Mouse (Mus musculus): ENCODE measurements around the gene Edn2. TPM values are rescaled to one million over a fixed set of nuclear protein-coding genes. Genes with fewer than 3 reads are reported as not detected.
A peak's percentile ranks its signal among the peaks of the same experiment; 100 is the strongest.

The Edn2 gene
- polyA plus RNA-seq, 1 experiment from 2014 or later = not detected

- Histone ChIP-seq H3K4me3 (no peak overlapping the region), H3K36me3 (replicated peaks) (no peaks in the 10 kb centered on the region), H3K4me1 (no peaks in the 10 kb centered on the region), H3K27me3 (ENCODE audit: poor library complexity, severe bottlenecking) (no peaks in the 10 kb centered on the region), H3K9me3 (no peaks in the 10 kb centered on the region), H3K27ac (no peak overlapping the region)
- no peak for DNase-seq (ENCODE audit: extremely low spot score, low spot score)
- WGBS = 81% methylated on average over 1 of the region's 1 CpGs
These were observed 19.2 kb upstream of the Edn2 start for GRCm38 (mm10) chr4:120141810-120142209.

GRCm38 (mm10) chr4:120142905-120143304 lies 18.1 kb upstream of the Edn2 start:
- WGBS = 84% methylated on average over 9 of the region's 9 CpGs
- H3K4me3 ChIP-seq = no peak overlapping the region
- peaks cover 8% of the 10 kb centered on the region for H3K27me3 ChIP-seq (ENCODE audit: poor library complexity, severe bottlenecking)
- H3K9me3 ChIP-seq = no peaks in the 10 kb centered on the region
- H3K4me1 ChIP-seq = no peaks in the 10 kb centered on the region
- no peaks in the 10 kb centered on the region for H3K36me3 ChIP-seq (replicated peaks)
- no peak for DNase-seq (ENCODE audit: extremely low spot score, low spot score)
- H3K27ac ChIP-seq = no peak overlapping the region

- no peaks in the 10 kb centered on the region for H3K36me3 ChIP-seq (replicated peaks)
- peaks cover 22% of the 10 kb centered on the region for H3K27me3 ChIP-seq (ENCODE audit: poor library complexity, severe bottlenecking)
- 93% methylated on average over 5 of the region's 5 CpGs for WGBS
- no peaks in the 10 kb centered on the region for H3K9me3 ChIP-seq
- no peak for DNase-seq (ENCODE audit: extremely low spot score, low spot score)
- no peak overlapping the region for H3K4me3 ChIP-seq
- H3K27ac ChIP-seq = no peak overlapping the region
- H3K4me1 ChIP-seq = peaks cover 13% of the 10 kb centered on the region
These were observed 16.7 kb upstream of the Edn2 start for GRCm38 (mm10) chr4:120144343-120144742.

GRCm38 (mm10) chr4:120145931-120146330 lies 15.1 kb upstream of the Edn2 start:
- Histone ChIP-seq H3K4me1 (peaks cover 18% of the 10 kb centered on the region), H3K36me3 (replicated peaks) (no peaks in the 10 kb centered on the region), H3K27me3 (ENCODE audit: poor library complexity, severe bottlenecking) (peaks cover 38% of the 10 kb centered on the region), H3K4me3 (no peak overlapping the region), H3K27ac (no peak overlapping the region), H3K9me3 (no peaks in the 10 kb centered on the region)
- 83% methylated on average over 8 of the region's 8 CpGs for WGBS
- no peak for DNase-seq (ENCODE audit: extremely low spot score, low spot score)

- H3K27ac ChIP-seq = peak overlapping the region; percentile 88
- H3K4me3 ChIP-seq = peak overlapping the region; percentile 43
- no peaks in the 10 kb centered on the region for H3K9me3 ChIP-seq
- no peaks in the 10 kb centered on the region for H3K36me3 ChIP-seq (replicated peaks)
- peaks cover 40% of the 10 kb centered on the region for H3K27me3 ChIP-seq (ENCODE audit: poor library complexity, severe bottlenecking)
- peak; percentile 83 for DNase-seq (ENCODE audit: extremely low spot score, low spot score)
- 6% methylated on average over 41 of the region's 45 CpGs for WGBS
- H3K4me1 ChIP-seq = peaks cover 18% of the 10 kb centered on the region
These were observed 12.5 kb upstream of the Edn2 start for GRCm38 (mm10) chr4:120148291-120149141.

- H3K4me3 ChIP-seq = peak overlapping the region; percentile 43
- peak overlapping the region; percentile 88 for H3K27ac ChIP-seq
- no peaks in the 10 kb centered on the region for H3K36me3 ChIP-seq (replicated peaks)
- H3K4me1 ChIP-seq = peaks cover 18% of the 10 kb centered on the region
- peak; percentile 44 for DNase-seq (ENCODE audit: extremely low spot score, low spot score)
- no peaks in the 10 kb centered on the region for H3K9me3 ChIP-seq
- WGBS = 26% methylated on average over 3 of the region's 3 CpGs
- peaks cover 40% of the 10 kb centered on the region for H3K27me3 ChIP-seq (ENCODE audit: poor library complexity, severe bottlenecking)
These were observed 11.9 kb upstream of the Edn2 start for GRCm38 (mm10) chr4:120149142-120149524.

- Histone ChIP-seq H3K4me1 (peaks cover 18% of the 10 kb centered on the region), H3K4me3 (no peak overlapping the region), H3K27me3 (ENCODE audit: poor library complexity, severe bottlenecking) (peaks cover 40% of the 10 kb centered on the region), H3K27ac (0 out of 2 replicates have a peak overlapping the region, but pooled peaks have one; percentile 51), H3K9me3 (no peaks in the 10 kb centered on the region), H3K36me3 (replicated peaks) (no peaks in the 10 kb centered on the region)
- whole genome bisulfite sequencing = 70% methylated on average over 6 of the region's 6 CpGs
- no peak for DNase-seq (ENCODE audit: extremely low spot score, low spot score)
These were observed 10.6 kb upstream of the Edn2 start for GRCm38 (mm10) chr4:120150345-120150920.

- H3K36me3 ChIP-seq (replicated peaks) = no peaks in the 10 kb centered on the region
- peaks cover 40% of the 10 kb centered on the region for H3K27me3 ChIP-seq (ENCODE audit: poor library complexity, severe bottlenecking)
- 86% methylated on average over 6 of the region's 6 CpGs for WGBS
- no peaks in the 10 kb centered on the region for H3K9me3 ChIP-seq
- no peak overlapping the region for H3K4me3 ChIP-seq
- no peak overlapping the region for H3K27ac ChIP-seq
- H3K4me1 ChIP-seq = peaks cover 18% of the 10 kb centered on the region
- no peak for DNase-seq (ENCODE audit: extremely low spot score, low spot score)
These were observed 9.1 kb upstream of the Edn2 start for GRCm38 (mm10) chr4:120151906-120152305.

- H3K4me3 ChIP-seq = no peak overlapping the region
These were observed 8.4 kb upstream of the Edn2 start for GRCm38 (mm10) chr4:120152648-120153047.

GRCm38 (mm10) chr4:120153736-120154135 lies 7.3 kb upstream of the Edn2 start:
- H3K27me3 ChIP-seq (ENCODE audit: poor library complexity, severe bottlenecking) = peaks cover 24% of the 10 kb centered on the region
- H3K4me3 ChIP-seq = no peak overlapping the region
- no peaks in the 10 kb centered on the region for H3K9me3 ChIP-seq
- no peaks in the 10 kb centered on the region for H3K36me3 ChIP-seq (replicated peaks)
- WGBS = 82% methylated on average over 3 of the region's 3 CpGs
- DNase-seq (ENCODE audit: extremely low spot score, low spot score) = no peak
- no peak overlapping the region for H3K27ac ChIP-seq
- peaks cover 16% of the 10 kb centered on the region for H3K4me1 ChIP-seq

More at GRCm38 (mm10) chr4:120152648-120153047, 8.4 kb upstream of the Edn2 start:
- H3K4me1 ChIP-seq = peaks cover 18% of the 10 kb centered on the region
- H3K27ac ChIP-seq = no peak overlapping the region
- DNase-seq (ENCODE audit: extremely low spot score, low spot score) = no peak
- H3K27me3 ChIP-seq (ENCODE audit: poor library complexity, severe bottlenecking) = peaks cover 35% of the 10 kb centered on the region
- no peaks in the 10 kb centered on the region for H3K9me3 ChIP-seq
- whole genome bisulfite sequencing = 65% methylated on average over 4 of the region's 4 CpGs
- H3K36me3 ChIP-seq (replicated peaks) = no peaks in the 10 kb centered on the region

GRCm38 (mm10) chr4:120158714-120159310 lies 2.2 kb upstream of the Edn2 start:
- peaks cover 21% of the 10 kb centered on the region for H3K4me1 ChIP-seq
- DNase-seq (ENCODE audit: extremely low spot score, low spot score) = no peak
- H3K27me3 ChIP-seq (ENCODE audit: poor library complexity, severe bottlenecking) = peaks cover 34% of the 10 kb centered on the region
- WGBS = 27% methylated on average over 5 of the region's 5 CpGs
- no peak overlapping the region for H3K4me3 ChIP-seq
- H3K9me3 ChIP-seq = no peaks in the 10 kb centered on the region
- peak overlapping the region; percentile 48; the same call in 1 of the 2 replicates for H3K27ac ChIP-seq
- no peaks in the 10 kb centered on the region for H3K36me3 ChIP-seq (replicated peaks)

GRCm38 (mm10) chr4:120162586-120162985 lies 1.6 kb downstream of the Edn2 start:
- WGBS = 94% methylated on average over 8 of the region's 8 CpGs

GRCm38 (mm10) chr4:120163242-120163641 lies 2.2 kb downstream of the Edn2 start:
- peak overlapping the region; percentile 11; the same call in 1 of the 2 replicates for H3K27ac ChIP-seq
- 79% methylated on average over 11 of the region's 11 CpGs for WGBS
- H3K9me3 ChIP-seq = no peaks in the 10 kb centered on the region
- DNase-seq (ENCODE audit: extremely low spot score, low spot score) = no peak
- no peak overlapping the region for H3K4me3 ChIP-seq
- H3K27me3 ChIP-seq (ENCODE audit: poor library complexity, severe bottlenecking) = peaks cover 34% of the 10 kb centered on the region
- H3K36me3 ChIP-seq (replicated peaks) = no peaks in the 10 kb centered on the region
- H3K4me1 ChIP-seq = peaks cover 21% of the 10 kb centered on the region

More at GRCm38 (mm10) chr4:120162586-120162985, 1.6 kb downstream of the Edn2 start:
- no peak overlapping the region for H3K4me3 ChIP-seq
- peaks cover 21% of the 10 kb centered on the region for H3K4me1 ChIP-seq
- H3K36me3 ChIP-seq (replicated peaks) = no peaks in the 10 kb centered on the region
- DNase-seq (ENCODE audit: extremely low spot score, low spot score) = no peak
- H3K9me3 ChIP-seq = no peaks in the 10 kb centered on the region
- peaks cover 34% of the 10 kb centered on the region for H3K27me3 ChIP-seq (ENCODE audit: poor library complexity, severe bottlenecking)
- H3K27ac ChIP-seq = no peak overlapping the region
